Comparison of ENCODE assay signal across 8 mouse cellular contexts in the genomic region with DNA sequence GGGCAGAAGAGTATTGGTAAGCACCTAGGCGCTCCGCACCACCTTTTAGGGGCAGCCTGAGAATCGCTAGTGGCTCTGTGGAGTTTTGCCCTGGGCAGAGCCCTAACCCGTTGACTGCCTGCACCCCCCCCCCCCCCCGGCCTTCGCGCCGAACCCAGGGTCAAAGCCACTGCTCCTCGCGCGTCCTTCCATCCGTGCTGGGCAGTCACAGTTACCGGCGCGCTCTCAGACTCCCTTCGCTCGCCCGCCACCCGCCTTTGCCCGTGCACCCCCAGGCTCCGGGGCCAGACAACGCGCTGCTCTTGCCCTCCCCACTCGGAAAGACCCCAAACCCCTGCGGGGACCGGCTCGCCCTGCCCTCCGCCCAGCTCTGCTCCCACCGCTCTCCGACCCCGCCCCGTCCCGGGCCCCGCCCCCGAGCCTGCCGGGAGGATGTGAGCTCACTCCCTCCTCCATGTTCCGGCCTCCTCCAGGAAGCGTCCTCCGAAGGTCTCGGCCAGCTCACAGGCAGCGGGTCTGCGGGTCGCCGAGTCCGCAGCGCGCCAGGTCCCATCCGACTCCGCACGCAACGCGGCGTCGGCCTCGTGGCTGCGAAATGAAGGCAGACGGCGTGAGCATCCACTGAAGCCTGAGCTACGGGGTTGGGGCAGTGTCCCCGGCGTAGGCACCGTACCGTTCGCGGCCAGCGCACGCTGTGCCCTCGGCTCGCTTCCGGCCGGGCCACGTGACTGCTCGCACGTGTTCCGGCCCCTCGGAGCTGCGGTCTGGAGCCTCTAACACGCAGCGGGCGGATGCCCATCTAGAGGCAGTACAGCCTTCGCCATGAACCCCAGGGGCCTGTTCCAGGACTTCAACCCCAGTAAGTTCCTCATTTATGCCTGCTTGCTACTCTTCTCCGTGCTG. TPM values are rescaled to one million over a fixed set of nuclear protein-coding genes. Genes with fewer than 3 reads are reported as not detected.
DNase-seq lines count a peak whose midpoint lies in the region; ATAC-seq and TF ChIP-seq lines count a peak whose summit lies in the region.

A gene (plus strand): TSS at position 472 of the 903 bp plus-strand sequence.

- peak within 1 kb of the TSS; percentile 89 for H3K4me2 ChIP-seq in forebrain, embryonic 12.5 days
- peak within 1 kb of the TSS; percentile 71 for H3K4me2 ChIP-seq in heart, embryonic 16.5 days (ENCODE audit: low read depth, low read length)
- peak within 1 kb of the TSS; percentile 89 for H3K4me2 ChIP-seq in liver, embryonic 14.5 days (ENCODE audit: low read depth)
- peak within 1 kb of the TSS; percentile 92 for H3K4me2 ChIP-seq in stomach, embryonic 15.5 days

- H3K4me1 ChIP-seq in brown adipose tissue, adult 24 weeks (ENCODE audit: control insufficient read depth, insufficient read depth, insufficient read length, low read length), result peaks cover 14% of the 10 kb centered on the region
- peaks cover 27% of the 10 kb centered on the region for H3K4me1 ChIP-seq in forebrain, embryonic 12.5 days
- H3K4me1 ChIP-seq in heart, embryonic 16.5 days (ENCODE audit: control insufficient read depth, insufficient read depth, low read length), result peaks cover 20% of the 10 kb centered on the region
- peaks cover 4 to 26% of the 10 kb centered on the region in 2 experiments for H3K4me1 ChIP-seq in liver, embryonic 14.5 days (replicated peaks; ENCODE audit: control insufficient read depth in 2 of 2, insufficient read depth in 2 of 2, low read length in 1 of 2)
- H3K4me1 ChIP-seq in stomach, embryonic 15.5 days, result peaks cover 18% of the 10 kb centered on the region

- DNase-seq in CD8-positive naive resting alpha-beta T cell, adult 2 months (ENCODE audit: low read depth in 2 of 2, low spot score in 2 of 2), result peak; percentile 79 to 84
- peak; percentile 92 to 98 for DNase-seq in kidney, postnatal 36 days
- DNase-seq in liver, embryonic 14.5 days (ENCODE audit: low read depth in 3 of 3, low spot score in 3 of 3), result peak; percentile 52 to 58 (median 55)
- DNase-seq in neural tube, embryonic 10.5 days (ENCODE audit: extremely low spot score, low spot score), result peak; percentile 97

- H3K27ac ChIP-seq in brown adipose tissue, adult 24 weeks (replicated peaks; ENCODE audit: low read depth, low read length), result peak within 1 kb of the TSS; percentile 90
- peak within 1 kb of the TSS; percentile 33 for H3K27ac ChIP-seq in forebrain, embryonic 12.5 days
- H3K27ac ChIP-seq in heart, embryonic 16.5 days (ENCODE audit: low read length), result peak within 1 kb of the TSS; percentile 90
- H3K27ac ChIP-seq in liver, embryonic 14.5 days, result no peak within 1 kb of the TSS
- H3K27ac ChIP-seq in stomach, embryonic 15.5 days, result peak within 1 kb of the TSS; percentile 92

- H3K36me3 ChIP-seq in forebrain, embryonic 12.5 days (replicated peaks), result peaks cover 33% of the 10 kb centered on the region
- peaks cover 25% of the 10 kb centered on the region for H3K36me3 ChIP-seq in heart, embryonic 16.5 days (ENCODE audit: control insufficient read depth, insufficient read depth)
- H3K36me3 ChIP-seq in liver, embryonic 14.5 days (replicated peaks; ENCODE audit: control insufficient read depth, insufficient read depth, low read depth), result peaks cover 6% of the 10 kb centered on the region
- H3K36me3 ChIP-seq in stomach, embryonic 15.5 days, result peaks cover 23% of the 10 kb centered on the region

- WGBS in forebrain, embryonic 12.5 days, result 1% methylated on average over 77 of the region's 82 CpGs
- 1% methylated on average over 78 of the region's 82 CpGs for WGBS in heart, embryonic 16.5 days
- WGBS in liver, embryonic 14.5 days (ENCODE audit: insufficient replicate concordance), result under 1% methylated on average over 75 of the region's 82 CpGs
- 1% methylated on average over 82 of the region's 82 CpGs for WGBS in stomach, embryonic 15.5 days

- no peaks in the 10 kb centered on the region for H3K27me3 ChIP-seq in forebrain, embryonic 12.5 days
- no peaks in the 10 kb centered on the region for H3K27me3 ChIP-seq in heart, embryonic 16.5 days (ENCODE audit: control insufficient read depth, insufficient read depth, low read length)
- H3K27me3 ChIP-seq in liver, embryonic 14.5 days (ENCODE audit: control insufficient read depth, insufficient read depth, low read length), result no peaks in the 10 kb centered on the region
- no peaks in the 10 kb centered on the region for H3K27me3 ChIP-seq in stomach, embryonic 15.5 days (replicated peaks)

- peaks cover 20% of the 10 kb centered on the region for H3K9me3 ChIP-seq in forebrain, embryonic 12.5 days
- H3K9me3 ChIP-seq in heart, embryonic 16.5 days (replicated peaks; ENCODE audit: control insufficient read depth, low read length), result peaks cover 11% of the 10 kb centered on the region
- H3K9me3 ChIP-seq in liver, embryonic 14.5 days (ENCODE audit: control insufficient read depth, low read length), result no peaks in the 10 kb centered on the region
- H3K9me3 ChIP-seq in stomach, embryonic 15.5 days, result no peaks in the 10 kb centered on the region

- TF ChIP-seq CTCF in liver, embryonic 14.5 days (IDR thresholded peaks at IDR 0.05; ENCODE audit: low read depth), result no peak

- ATAC-seq in forebrain, embryonic 12.5 days (ENCODE audit: low FRiP score), result peak; percentile 98
- peak; percentile 96 for ATAC-seq in heart, embryonic 16.5 days (replicated peaks; ENCODE audit: extremely low read depth, insufficient read depth, low FRiP score)
- peak; percentile 93 for ATAC-seq in liver, embryonic 14.5 days (ENCODE audit: insufficient read depth)
- ATAC-seq in stomach, embryonic 15.5 days (ENCODE audit: insufficient read depth, low FRiP score, low read depth), result peak; percentile 94

- peak within 1 kb of the TSS; percentile 62 for H3K9ac ChIP-seq in forebrain, embryonic 12.5 days
- H3K9ac ChIP-seq in heart, embryonic 16.5 days (ENCODE audit: low read length), result peak within 1 kb of the TSS; percentile 87
- peak within 1 kb of the TSS; percentile 72 for H3K9ac ChIP-seq in liver, embryonic 14.5 days (replicated peaks)
- H3K9ac ChIP-seq in stomach, embryonic 15.5 days, result peak within 1 kb of the TSS; percentile 63

- peak within 1 kb of the TSS; percentile 76 for H3K4me3 ChIP-seq in brown adipose tissue, adult 24 weeks (ENCODE audit: insufficient read depth, low read depth, low read length)
- peak within 1 kb of the TSS; percentile 53 for H3K4me3 ChIP-seq in forebrain, embryonic 12.5 days (replicated peaks)
- H3K4me3 ChIP-seq in heart, embryonic 16.5 days (ENCODE audit: low read length), result peak within 1 kb of the TSS; percentile 75
- peak within 1 kb of the TSS; percentile 70 to 74 for H3K4me3 ChIP-seq in liver, embryonic 14.5 days (ENCODE audit: insufficient read depth in 1 of 2, low read depth in 2 of 2, low read length in 2 of 2)
- H3K4me3 ChIP-seq in stomach, embryonic 15.5 days (replicated peaks), result peak within 1 kb of the TSS; percentile 71

- TF ChIP-seq EP300 in liver, embryonic 14.5 days (IDR thresholded peaks at IDR 0.05; ENCODE audit: low read depth), result no peak

RNA-seq across cellular contexts. Expression of the gene that starts here (rescaled TPM):
- 5.9 and 7.3 TPM in 2 replicates for polyA plus RNA-seq in brown adipose tissue, adult 24 weeks (2012; ENCODE audit: insufficient read depth, insufficient read length, missing spikeins)
- 19.2 and 19.7 TPM in 2 replicates for polyA plus RNA-seq in forebrain, embryonic 12.5 days (2016; fragmentation: Nextera tagmentation; extraction: Ambion mirVana)
- polyA plus RNA-seq in heart, embryonic 16.5 days (2015; fragmentation: Nextera tagmentation; extraction: Ambion mirVana), result 24.7 and 25.8 TPM in 2 replicates
- polyA plus RNA-seq in liver, embryonic 14.5 days (2012; rRNA removed), result 6.0 and 7.0 TPM in 2 replicates
- polyA plus RNA-seq in liver, embryonic 14.5 days (2014; fragmentation: Nextera tagmentation; extraction: Ambion mirVana), result 5.9 and 8.2 TPM in 2 replicates
- polyA plus RNA-seq in stomach, embryonic 15.5 days (2015; fragmentation: Nextera tagmentation; extraction: Ambion mirVana), result 22.2 and 22.9 TPM in 2 replicates
